Mouse (Mus musculus): ENCODE measurements around the gene Magi1. TPM values are rescaled to one million over a fixed set of nuclear protein-coding genes. Genes with fewer than 3 reads are reported as not detected.

Gene Magi1
- polyA plus RNA-seq, 1 experiment from 2014 or later = 11.7 TPM

- ATAC-seq (replicated peaks; ENCODE audit: low FRiP score, low TSS enrichment, low read depth) (no peak), DNase-seq (ENCODE audit: low spot score) (no peak)
- Histone ChIP-seq H3K27ac (ENCODE audit: low read depth) (no peak overlapping the region), H3K9me3 (ENCODE audit: control insufficient read depth, low read length) (no peaks in the 10 kb centered on the region), H3K36me3 (ENCODE audit: control insufficient read depth, insufficient read depth, low read length) (no peaks in the 10 kb centered on the region), H3K4me2 (ENCODE audit: low read length) (no peak overlapping the region), H3K9ac (ENCODE audit: low read length) (no peak overlapping the region), H3K4me3 (ENCODE audit: low read depth, low read length) (no peak overlapping the region), H3K27me3 (replicated peaks; ENCODE audit: control insufficient read depth, insufficient read depth, low read length) (no peaks in the 10 kb centered on the region), H3K4me1 (replicated peaks; ENCODE audit: control insufficient read depth, insufficient read depth, low read length) (peaks cover 22% of the 10 kb centered on the region)
- WGBS = 30% methylated on average over 3 of the region's 3 CpGs
These were observed 57.9 kb downstream of the Magi1 start for GRCm38 (mm10) chr6:94225832-94226231.

- H3K27ac ChIP-seq (ENCODE audit: low read depth) = no peak overlapping the region
- no peak overlapping the region for H3K9ac ChIP-seq (ENCODE audit: low read length)
- no peaks in the 10 kb centered on the region for H3K36me3 ChIP-seq (ENCODE audit: control insufficient read depth, insufficient read depth, low read length)
- H3K4me2 ChIP-seq (ENCODE audit: low read length) = no peak overlapping the region
- no peaks in the 10 kb centered on the region for H3K9me3 ChIP-seq (ENCODE audit: control insufficient read depth, low read length)
- H3K4me1 ChIP-seq (replicated peaks; ENCODE audit: control insufficient read depth, insufficient read depth, low read length) = peaks cover 15% of the 10 kb centered on the region
- no peak overlapping the region for H3K4me3 ChIP-seq (ENCODE audit: low read depth, low read length)
- WGBS = 39% methylated on average over 6 of the region's 6 CpGs
- DNase-seq (ENCODE audit: low spot score) = no peak
- no peak for ATAC-seq (replicated peaks; ENCODE audit: low FRiP score, low TSS enrichment, low read depth)
- H3K27me3 ChIP-seq (replicated peaks; ENCODE audit: control insufficient read depth, insufficient read depth, low read length) = no peaks in the 10 kb centered on the region
These were observed 58.6 kb downstream of the Magi1 start for GRCm38 (mm10) chr6:94225091-94225490.

- Histone ChIP-seq H3K9me3 (ENCODE audit: control insufficient read depth, low read length) (no peaks in the 10 kb centered on the region), H3K4me2 (ENCODE audit: low read length) (no peak overlapping the region), H3K4me3 (ENCODE audit: low read depth, low read length) (no peak overlapping the region), H3K9ac (ENCODE audit: low read length) (no peak overlapping the region), H3K27ac (ENCODE audit: low read depth) (no peak overlapping the region), H3K27me3 (replicated peaks; ENCODE audit: control insufficient read depth, insufficient read depth, low read length) (no peaks in the 10 kb centered on the region), H3K36me3 (ENCODE audit: control insufficient read depth, insufficient read depth, low read length) (no peaks in the 10 kb centered on the region), H3K4me1 (replicated peaks; ENCODE audit: control insufficient read depth, insufficient read depth, low read length) (peaks cover 18% of the 10 kb centered on the region)
- WGBS = 46% methylated on average over 7 of the region's 7 CpGs
- no peak for DNase-seq (ENCODE audit: low spot score)
- ATAC-seq (replicated peaks; ENCODE audit: low FRiP score, low TSS enrichment, low read depth) = no peak
These were observed 61.5 kb downstream of the Magi1 start for GRCm38 (mm10) chr6:94222253-94222652.

DNA sequence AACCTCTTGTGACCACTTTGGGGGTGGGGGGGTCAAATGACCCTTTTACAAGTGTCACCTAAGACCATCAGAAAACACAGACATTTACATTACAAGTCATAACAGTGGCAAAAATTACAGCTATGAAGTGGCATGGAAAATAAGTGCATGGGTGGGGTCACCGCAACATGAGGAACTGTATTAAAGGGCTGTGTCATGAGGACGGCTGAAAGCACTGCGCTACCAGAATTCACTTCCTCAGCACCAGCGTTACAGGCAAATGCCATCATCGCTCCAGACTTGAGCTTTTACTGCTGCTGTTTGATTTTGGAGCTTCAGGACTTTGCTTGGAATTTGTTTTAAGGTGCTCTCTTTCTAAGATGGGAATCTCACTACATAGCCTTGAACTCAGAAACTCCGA, 62.0 kb downstream of the Magi1 start:
- no peak for ATAC-seq (replicated peaks; ENCODE audit: low FRiP score, low TSS enrichment, low read depth)
- Histone ChIP-seq H3K4me2 (ENCODE audit: low read length) (no peak overlapping the region), H3K27ac (ENCODE audit: low read depth) (no peak overlapping the region), H3K9me3 (ENCODE audit: control insufficient read depth, low read length) (no peaks in the 10 kb centered on the region), H3K27me3 (replicated peaks; ENCODE audit: control insufficient read depth, insufficient read depth, low read length) (no peaks in the 10 kb centered on the region), H3K4me3 (ENCODE audit: low read depth, low read length) (no peak overlapping the region), H3K4me1 (replicated peaks; ENCODE audit: control insufficient read depth, insufficient read depth, low read length) (peaks cover 18% of the 10 kb centered on the region), H3K36me3 (ENCODE audit: control insufficient read depth, insufficient read depth, low read length) (no peaks in the 10 kb centered on the region), H3K9ac (ENCODE audit: low read length) (no peak overlapping the region)
- 82% methylated on average over 6 of the region's 6 CpGs for WGBS
- no peak for DNase-seq (ENCODE audit: low spot score)

DNA sequence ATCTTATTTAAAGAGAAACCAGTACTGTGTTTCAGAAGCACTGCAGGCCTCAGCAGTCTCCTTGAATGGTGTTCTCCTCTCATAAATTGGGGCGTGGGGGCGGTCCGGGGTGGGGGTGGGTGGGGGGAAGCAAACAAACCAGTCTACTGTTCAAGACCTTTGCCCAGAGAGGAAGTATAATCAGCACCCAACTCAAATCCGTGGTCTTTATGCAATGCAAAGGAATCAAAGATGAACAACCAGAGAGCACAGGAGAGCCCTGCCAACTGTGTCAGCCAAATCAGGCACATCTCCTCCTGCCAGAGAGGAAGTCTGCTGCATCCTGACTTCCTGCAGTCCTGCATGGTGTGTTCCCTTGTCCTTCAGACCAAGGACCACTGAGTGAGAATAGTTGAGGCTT, 65.6 kb downstream of the Magi1 start:
- ATAC-seq (replicated peaks; ENCODE audit: low FRiP score, low TSS enrichment, low read depth) = peak; percentile 63; the same call in 1 of the 2 replicates

GRCm38 (mm10) chr6:94215834-94216233, 67.9 kb downstream of the Magi1 start:
- 90% methylated on average over 4 of the region's 4 CpGs for WGBS
- Histone ChIP-seq H3K27ac (ENCODE audit: low read depth) (no peak overlapping the region), H3K27me3 (replicated peaks; ENCODE audit: control insufficient read depth, insufficient read depth, low read length) (no peaks in the 10 kb centered on the region), H3K4me3 (ENCODE audit: low read depth, low read length) (no peak overlapping the region), H3K9me3 (ENCODE audit: control insufficient read depth, low read length) (no peaks in the 10 kb centered on the region), H3K36me3 (ENCODE audit: control insufficient read depth, insufficient read depth, low read length) (no peaks in the 10 kb centered on the region), H3K4me2 (ENCODE audit: low read length) (no peak overlapping the region), H3K9ac (ENCODE audit: low read length) (no peak overlapping the region), H3K4me1 (replicated peaks; ENCODE audit: control insufficient read depth, insufficient read depth, low read length) (peaks cover 14% of the 10 kb centered on the region)
- ATAC-seq (replicated peaks; ENCODE audit: low FRiP score, low TSS enrichment, low read depth) (no peak), DNase-seq (ENCODE audit: low spot score) (no peak)

More for the DNA sequence above, 65.6 kb downstream of the Magi1 start:
- Histone ChIP-seq H3K4me3 (ENCODE audit: low read depth, low read length) (no peak overlapping the region), H3K27me3 (replicated peaks; ENCODE audit: control insufficient read depth, insufficient read depth, low read length) (no peaks in the 10 kb centered on the region), H3K9me3 (ENCODE audit: control insufficient read depth, low read length) (no peaks in the 10 kb centered on the region), H3K9ac (ENCODE audit: low read length) (no peak overlapping the region), H3K27ac (ENCODE audit: low read depth) (peak overlapping the region; percentile 60), H3K4me2 (ENCODE audit: low read length) (peak overlapping the region; percentile 11; the same call in 1 of the 2 replicates), H3K36me3 (ENCODE audit: control insufficient read depth, insufficient read depth, low read length) (no peaks in the 10 kb centered on the region), H3K4me1 (replicated peaks; ENCODE audit: control insufficient read depth, insufficient read depth, low read length) (peaks cover 14% of the 10 kb centered on the region)
- DNase-seq (ENCODE audit: low spot score) = no peak
- WGBS = 63% methylated on average over 4 of the region's 4 CpGs

GRCm38 (mm10) chr6:94214895-94215538, 68.7 kb downstream of the Magi1 start:
- no peak; the same call in 1 of the 2 replicates for ATAC-seq (replicated peaks; ENCODE audit: low FRiP score, low TSS enrichment, low read depth)
- no peaks in the 10 kb centered on the region for H3K27me3 ChIP-seq (replicated peaks; ENCODE audit: control insufficient read depth, insufficient read depth, low read length)
- H3K36me3 ChIP-seq (ENCODE audit: control insufficient read depth, insufficient read depth, low read length) = no peaks in the 10 kb centered on the region
- no peak for DNase-seq (ENCODE audit: low spot score)
- WGBS = 72% methylated on average over 7 of the region's 7 CpGs
- no peaks in the 10 kb centered on the region for H3K9me3 ChIP-seq (ENCODE audit: control insufficient read depth, low read length)
- no peak overlapping the region for H3K9ac ChIP-seq (ENCODE audit: low read length)
- H3K4me3 ChIP-seq (ENCODE audit: low read depth, low read length) = no peak overlapping the region
- no peak overlapping the region for H3K27ac ChIP-seq (ENCODE audit: low read depth)
- no peak overlapping the region for H3K4me2 ChIP-seq (ENCODE audit: low read length)
- H3K4me1 ChIP-seq (replicated peaks; ENCODE audit: control insufficient read depth, insufficient read depth, low read length) = peaks cover 14% of the 10 kb centered on the region

GRCm38 (mm10) chr6:94205926-94206325, 77.8 kb downstream of the Magi1 start:
- Histone ChIP-seq H3K9me3 (ENCODE audit: control insufficient read depth, low read length) (no peaks in the 10 kb centered on the region), H3K9ac (ENCODE audit: low read length) (no peak overlapping the region), H3K27ac (ENCODE audit: low read depth) (no peak overlapping the region), H3K4me3 (ENCODE audit: low read depth, low read length) (no peak overlapping the region), H3K4me1 (replicated peaks; ENCODE audit: control insufficient read depth, insufficient read depth, low read length) (peaks cover 17% of the 10 kb centered on the region; the same call in 1 of the 2 replicates), H3K4me2 (ENCODE audit: low read length) (no peak overlapping the region), H3K27me3 (replicated peaks; ENCODE audit: control insufficient read depth, insufficient read depth, low read length) (no peaks in the 10 kb centered on the region), H3K36me3 (ENCODE audit: control insufficient read depth, insufficient read depth, low read length) (no peaks in the 10 kb centered on the region)
- no peak for DNase-seq (ENCODE audit: low spot score)
- 47% methylated on average over 5 of the region's 5 CpGs for WGBS
- no peak for ATAC-seq (replicated peaks; ENCODE audit: low FRiP score, low TSS enrichment, low read depth)

DNA sequence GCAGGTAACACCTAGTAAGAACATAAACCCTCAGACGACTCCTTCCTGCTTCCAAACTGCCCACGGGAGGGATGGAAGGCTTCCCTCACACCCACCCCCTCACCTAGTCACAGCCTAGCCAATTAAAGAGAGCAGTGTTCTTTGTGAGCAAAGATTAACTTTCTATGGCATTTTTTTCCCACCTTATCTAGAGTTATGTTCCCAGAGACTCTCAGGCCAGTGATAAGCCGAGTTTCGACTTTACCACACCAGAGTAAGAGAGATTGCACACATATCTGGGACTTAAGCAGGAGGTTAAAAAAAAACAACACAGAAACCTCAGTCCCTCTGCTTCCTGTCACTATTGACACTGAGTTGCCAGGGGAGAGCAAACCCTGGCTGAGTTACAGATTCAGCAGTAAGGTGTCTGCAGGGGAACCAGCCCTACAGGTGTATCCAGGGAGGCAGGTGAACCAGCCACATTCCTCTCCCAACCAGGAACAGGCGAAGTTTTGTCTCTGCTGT, 80.0 kb downstream of the Magi1 start:
- no peak overlapping the region for H3K4me3 ChIP-seq (ENCODE audit: low read depth, low read length)
- no peak overlapping the region for H3K9ac ChIP-seq (ENCODE audit: low read length)
- no peaks in the 10 kb centered on the region for H3K36me3 ChIP-seq (ENCODE audit: control insufficient read depth, insufficient read depth, low read length)
- H3K27me3 ChIP-seq (replicated peaks; ENCODE audit: control insufficient read depth, insufficient read depth, low read length) = no peaks in the 10 kb centered on the region
- ATAC-seq (replicated peaks; ENCODE audit: low FRiP score, low TSS enrichment, low read depth) (peak; percentile 83), DNase-seq (ENCODE audit: low spot score) (no peak)
- WGBS = 27% methylated on average over 5 of the region's 5 CpGs
- H3K27ac ChIP-seq (ENCODE audit: low read depth) = peak overlapping the region; percentile 70
- no peaks in the 10 kb centered on the region for H3K9me3 ChIP-seq (ENCODE audit: control insufficient read depth, low read length)
- H3K4me2 ChIP-seq (ENCODE audit: low read length) = peak overlapping the region; percentile 30; the same call in 1 of the 2 replicates
- peaks cover 19% of the 10 kb centered on the region for H3K4me1 ChIP-seq (replicated peaks; ENCODE audit: control insufficient read depth, insufficient read depth, low read length)
